Comparison of ENCODE assay signal across 28 mouse cellular contexts in the genomic region with DNA sequence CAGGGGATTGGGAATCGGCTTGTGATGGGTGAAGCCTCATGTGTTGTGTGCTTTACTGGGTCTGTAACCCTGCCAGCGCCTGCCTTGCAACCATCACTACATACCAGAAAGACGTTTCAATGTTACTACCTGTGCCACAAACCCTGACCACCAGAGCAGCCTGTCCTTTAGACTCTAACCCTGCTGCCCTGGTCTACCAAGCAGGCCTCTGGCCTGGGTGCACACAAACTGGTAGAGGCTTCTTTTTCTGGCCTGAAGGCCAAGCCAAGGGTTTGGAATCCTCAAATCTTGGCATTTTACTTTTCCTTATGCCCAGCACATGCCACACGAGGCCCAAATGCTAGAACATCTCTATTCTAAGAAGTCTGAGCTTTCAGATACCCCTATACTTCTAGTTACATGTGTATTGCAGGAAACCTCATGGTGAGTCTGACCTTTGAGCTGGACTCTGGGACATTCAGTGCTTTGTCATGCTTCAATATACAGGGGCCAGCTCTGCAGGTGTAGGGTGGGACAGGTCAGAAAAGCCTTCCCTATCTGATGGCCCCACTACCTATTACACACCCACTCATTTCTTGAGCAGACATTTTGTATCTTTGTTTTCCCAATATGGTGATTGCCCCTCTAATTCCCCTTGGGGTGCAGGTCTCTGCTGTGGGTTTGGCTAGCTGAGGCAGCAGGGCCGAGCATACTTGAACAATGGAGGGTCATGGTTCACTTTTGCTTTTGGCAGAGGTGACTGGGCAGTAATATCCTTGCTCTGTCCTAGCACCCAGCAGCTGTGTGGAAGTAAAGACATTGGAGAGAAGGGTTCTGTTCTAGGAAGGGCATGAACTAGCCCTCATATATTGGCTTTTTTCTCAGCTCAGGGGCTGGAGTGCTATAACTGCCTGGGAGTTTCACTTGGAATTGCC. TPM values are rescaled to one million over a fixed set of nuclear protein-coding genes. Genes with fewer than 3 reads are reported as not detected.
DNase-seq lines count a peak whose midpoint lies in the region; ATAC-seq lines count a peak whose summit lies in the region.
"Had no signal": no experiment of that assay in that cellular context is flagged by ENCODE, and none has a peak within 500 bp of the region (broad histone marks: within the 10 kb centered on the region; RNA-seq: fewer than 3 reads in every experiment).

No protein-coding gene starts in this region.

- H3K9ac ChIP-seq in intestine, embryonic 16.5 days (ENCODE audit: low read depth, low read length) = no peak overlapping the region
- H3K9ac ChIP-seq: heart, embryonic 15.5 days; hindbrain, embryonic 15.5 days had no signal

- no peaks in the 10 kb centered on the region for H3K9me3 ChIP-seq in intestine, embryonic 16.5 days (ENCODE audit: control insufficient read depth, low read length)
- H3K9me3 ChIP-seq: forebrain, embryonic 10.5 days; heart, embryonic 15.5 days; hindbrain, embryonic 15.5 days had no signal

- no peaks in the 10 kb centered on the region for H3K27me3 ChIP-seq in intestine, embryonic 16.5 days (replicated peaks; ENCODE audit: control insufficient read depth, insufficient read depth, low read length)
- H3K27me3 ChIP-seq: heart, embryonic 15.5 days; hindbrain, embryonic 15.5 days; Patski had no signal

- H3K4me2 ChIP-seq in intestine, embryonic 16.5 days (ENCODE audit: low read depth, low read length) = no peak overlapping the region
- H3K4me2 ChIP-seq: heart, embryonic 11.5 days; heart, embryonic 15.5 days; hindbrain, embryonic 15.5 days had no signal

- ATAC-seq in intestine, embryonic 16.5 days = peak; percentile 89
- ATAC-seq: activated CD4-positive, CD25-positive, alpha-beta regulatory T cell, adult 4 months; forebrain, embryonic 14.5 days had no signal

- no peak overlapping the region for H3K4me3 ChIP-seq in intestine, embryonic 16.5 days (ENCODE audit: low read length)
- H3K4me3 ChIP-seq: embryonic facial prominence, embryonic 10.5 days; erythroblast, embryonic 14.5 days; forebrain, embryonic 10.5 days; gastrocnemius, adult 2 months; heart, embryonic 15.5 days; hindbrain, embryonic 15.5 days had no signal

- H3K4me1 ChIP-seq in intestine, embryonic 16.5 days (ENCODE audit: control insufficient read depth, insufficient read depth, low read length) = no peaks in the 10 kb centered on the region
- H3K4me1 ChIP-seq: embryonic facial prominence, embryonic 10.5 days; forebrain, embryonic 10.5 days; heart, embryonic 15.5 days; hindbrain, embryonic 15.5 days had no signal

- WGBS in intestine, embryonic 16.5 days = 77% methylated on average over 5 of the region's 5 CpGs

- DNase-seq in kidney, adult 11 months = peak; percentile 17
- no peak for DNase-seq in kidney, postnatal 14 days
- DNase-seq in kidney, adult 9 months = peak; percentile 69
- DNase-seq in kidney, postnatal 10 days = no peak
- DNase-seq in kidney, postnatal 36 days = peak; percentile 26 to 70
- no peak for DNase-seq in adrenal gland, adult 18-20 months (ENCODE audit: low spot score in 2 of 2)
- no peak for DNase-seq in yolk sac, embryonic 10.5 days (ENCODE audit: low spot score)
- DNase-seq: adrenal gland, adult 2 months; adrenal gland, postnatal 25 days; cerebellum, adult 18-20 months; cerebellum, postnatal 10 days; gastrocnemius, adult 2 months; gastrocnemius, postnatal 36 days; heart, adult 18-20 months; heart, postnatal 36 days had no signal

- no peak overlapping the region for H3K27ac ChIP-seq in intestine, embryonic 16.5 days (ENCODE audit: low read length)
- H3K27ac ChIP-seq: embryonic facial prominence, embryonic 10.5 days; forebrain, embryonic 10.5 days; gastrocnemius, adult 2 months; heart, embryonic 15.5 days; hindbrain, embryonic 15.5 days had no signal

- no peaks in the 10 kb centered on the region for H3K36me3 ChIP-seq in intestine, embryonic 16.5 days (ENCODE audit: control insufficient read depth, insufficient read depth, low read length)
- H3K36me3 ChIP-seq: embryonic facial prominence, embryonic 10.5 days; forebrain, embryonic 10.5 days; heart, embryonic 15.5 days; hindbrain, embryonic 15.5 days had no signal

RNA-seq across cellular contexts. Expression of gene Ly6f, which starts 1.0 kb away (rescaled TPM):
- polyA plus RNA-seq in intestine, embryonic 16.5 days (2015; fragmentation: Nextera tagmentation; extraction: Ambion mirVana) = 0.69 and 1.5 TPM in 2 replicates
- not detected for total RNA-seq in adrenal gland, adult 18-20 months (2021)
- total RNA-seq: adrenal gland, adult 2 months; adrenal gland, postnatal 25 days; CH12.LX; gastrocnemius, adult 2 months; gastrocnemius, postnatal 36 days; heart, adult 18-20 months; heart, postnatal 36 days had no signal
- polyA plus RNA-seq: activated CD4-positive, CD25-positive, alpha-beta regulatory T cell, adult 4 months; adrenal gland, adult 2 months; embryonic facial prominence, embryonic 10.5 days; embryonic facial prominence, embryonic 14.5 days; erythroblast, embryonic 14.5 days; forebrain, embryonic 10.5 days; forebrain, embryonic 14.5 days; heart, embryonic 11.5 days; heart, embryonic 15.5 days; hindbrain, embryonic 11.5 days; hindbrain, embryonic 15.5 days had no signal

RNA-seq across cellular contexts. Expression of gene BC025446, which starts 53.0 kb away (rescaled TPM):
- polyA plus RNA-seq in intestine, embryonic 16.5 days (2015; fragmentation: Nextera tagmentation; extraction: Ambion mirVana) = 49.5 and 55.9 TPM in 2 replicates
- not detected for total RNA-seq in adrenal gland, adult 18-20 months (2021)
- total RNA-seq: adrenal gland, postnatal 25 days; CH12.LX; gastrocnemius, adult 2 months; gastrocnemius, postnatal 36 days; heart, adult 18-20 months; heart, postnatal 36 days had no signal
- polyA plus RNA-seq: activated CD4-positive, CD25-positive, alpha-beta regulatory T cell, adult 4 months; embryonic facial prominence, embryonic 10.5 days; embryonic facial prominence, embryonic 14.5 days; erythroblast, embryonic 14.5 days; forebrain, embryonic 10.5 days; forebrain, embryonic 14.5 days; heart, embryonic 11.5 days; heart, embryonic 15.5 days; hindbrain, embryonic 11.5 days; hindbrain, embryonic 15.5 days had no signal

Comparison
In these comparisons a context has a peak if more than half of its experiments do, and no peak if none do; other contexts are left out.
1. DNase-seq: peak in kidney, adult 11 months (single experiment), kidney, adult 9 months (single experiment) and kidney, postnatal 36 days (2 of 2); none in kidney, postnatal 14 days (single experiment), kidney, postnatal 10 days (single experiment), adrenal gland, adult 18-20 months (0 of 2) and yolk sac, embryonic 10.5 days (single experiment).